ENCODE assay signal across 16 mouse cellular contexts in genomic region chr1:72867346-72867745, GRCm38 (mm10). TPM values are rescaled to one million over a fixed set of nuclear protein-coding genes. Genes with fewer than 3 reads are reported as not detected.
DNase-seq lines count a peak whose midpoint lies in the region; ATAC-seq and TF ChIP-seq lines count a peak whose summit lies in the region.
"Had no signal": no experiment of that assay in that cellular context is flagged by ENCODE, and none has a peak within 500 bp of the region (broad histone marks: within the 10 kb centered on the region; RNA-seq: fewer than 3 reads in every experiment).

No protein-coding gene starts in this region.

- H3K9me3 ChIP-seq in heart, embryonic 10.5 days: no peaks in the 10 kb centered on the region
- no peaks in the 10 kb centered on the region for H3K9me3 ChIP-seq in MEL (replicated peaks; ENCODE audit: insufficient read depth, low read length)
- H3K9me3 ChIP-seq in embryonic facial prominence, embryonic 13.5 days: no peaks in the 10 kb centered on the region

- H3K4me1 ChIP-seq in heart, embryonic 10.5 days: peaks cover 42% of the 10 kb centered on the region
- peaks cover 16 to 19% of the 10 kb centered on the region in 2 experiments for H3K4me1 ChIP-seq in MEL (ENCODE audit: control insufficient read depth in 1 of 2, insufficient read depth in 2 of 2, low read length in 2 of 2)
- peaks cover 61% of the 10 kb centered on the region for H3K4me1 ChIP-seq in embryonic facial prominence, embryonic 13.5 days

- H3K27me3 ChIP-seq in heart, embryonic 10.5 days (ENCODE audit: insufficient read depth, poor library complexity, severe bottlenecking): no peaks in the 10 kb centered on the region
- H3K27me3 ChIP-seq in MEL (ENCODE audit: control insufficient read depth in 1 of 2, insufficient read depth in 2 of 2, low read length in 2 of 2): no peaks in the 10 kb centered on the region
- peaks cover 11% of the 10 kb centered on the region for H3K27me3 ChIP-seq in embryonic facial prominence, embryonic 13.5 days

- no peak for TF ChIP-seq CTCF in MEL (IDR thresholded peaks at IDR 0.05 in 2 of 3, conservative IDR thresholded peaks at IDR 0.05 in 1 of 3; ENCODE audit: control insufficient read depth in 1 of 3, insufficient read depth in 1 of 3, low read depth in 2 of 3, low read length in 3 of 3, poor library complexity in 1 of 3, severe bottlenecking in 1 of 3)

- TF ChIP-seq EP300 in MEL (IDR thresholded peaks at IDR 0.05; ENCODE audit: low read depth in 1 of 2, low read length in 2 of 2): no peak

- WGBS in heart, embryonic 10.5 days: 32% methylated on average over 1 of the region's 1 CpGs
- WGBS in embryonic facial prominence, embryonic 13.5 days: 45% methylated on average over 1 of the region's 1 CpGs

- peak overlapping the region; percentile 7; the same call in 1 of the 2 replicates for H3K4me2 ChIP-seq in embryonic facial prominence, embryonic 13.5 days
- H3K4me2 ChIP-seq: liver, embryonic 11.5 days; lung, embryonic 14.5 days had no signal

- H3K36me3 ChIP-seq in heart, embryonic 10.5 days: peaks cover 60% of the 10 kb centered on the region
- H3K36me3 ChIP-seq in MEL (ENCODE audit: control insufficient read depth in 1 of 2, insufficient read depth in 2 of 2, low read length in 2 of 2): peaks cover 0 to 18% of the 10 kb centered on the region in 2 experiments; a peak in 2 of 4 replicates
- H3K36me3 ChIP-seq in embryonic facial prominence, embryonic 13.5 days: peaks cover 44% of the 10 kb centered on the region

- no peak for TF ChIP-seq POLR2A in MEL (IDR thresholded peaks at IDR 0.05; ENCODE audit: control insufficient read depth in 1 of 2, insufficient read depth in 1 of 2, low read depth in 1 of 2, low read length in 2 of 2, poor library complexity in 1 of 2)

- no peak overlapping the region for H3K4me3 ChIP-seq in heart, embryonic 10.5 days
- no peak overlapping the region for H3K4me3 ChIP-seq in MEL (ENCODE audit: control insufficient read depth in 1 of 2, insufficient read depth in 1 of 2, low read depth in 2 of 2, low read length in 2 of 2)
- no peak overlapping the region for H3K4me3 ChIP-seq in embryonic facial prominence, embryonic 13.5 days

- no peaks in the 10 kb centered on the region for H3K79me2 ChIP-seq in MEL (ENCODE audit: control insufficient read depth, insufficient read depth, low read length, poor library complexity)

- H3K9ac ChIP-seq in MEL (ENCODE audit: control insufficient read depth, low read depth, low read length, poor library complexity, severe bottlenecking): no peak overlapping the region
- H3K9ac ChIP-seq in embryonic facial prominence, embryonic 13.5 days: no peak overlapping the region
- H3K9ac ChIP-seq: lung, embryonic 14.5 days had no signal

- no peak for ATAC-seq in embryonic facial prominence, embryonic 13.5 days (ENCODE audit: insufficient number of reproducible peaks, insufficient read depth, low FRiP score, low TSS enrichment, low read depth)
- ATAC-seq: CD4-positive, CD25-positive, alpha-beta regulatory T cell, adult 4 months; intestine, postnatal 0 days had no signal

- peak overlapping the region; percentile 44 for H3K27ac ChIP-seq in heart, embryonic 10.5 days
- H3K27ac ChIP-seq in MEL (ENCODE audit: control insufficient read depth, low read depth, low read length): no peak overlapping the region
- no peak overlapping the region for H3K27ac ChIP-seq in embryonic facial prominence, embryonic 13.5 days
- H3K27ac ChIP-seq: macrophage had no signal

- no peak for TF ChIP-seq RAD21 in MEL (IDR thresholded peaks at IDR 0.05; ENCODE audit: low read depth, low read length)

- DNase-seq in heart, embryonic 10.5 days (ENCODE audit: low spot score): no peak
- DNase-seq in heart, adult 8-10 months (ENCODE audit: low spot score): no peak
- peak; percentile 32 for DNase-seq in kidney, postnatal 36 days
- DNase-seq in kidney, adult 8-10 months: no peak
- DNase-seq in MEL (ENCODE audit: low read depth, low spot score): peak; percentile 32
- no peak for DNase-seq in adrenal gland, postnatal 10 days
- DNase-seq: adrenal gland, postnatal 14 days; cerebellum, postnatal 10 days; lung, embryonic 14.5 days had no signal

TF ChIP-seq in MEL, 35 proteins besides CTCF, POLR2A, EP300 and RAD21:
- TF ChIP-seq ZMIZ1 (IDR thresholded peaks at IDR 0.05; ENCODE audit: low read depth, low read length): no peak

RNA-seq across cellular contexts. Expression of gene Igfbp5, which starts 7.3 kb away (rescaled TPM):
- 158 and 178 TPM in 2 replicates for polyA plus RNA-seq in heart, embryonic 10.5 days (2016; fragmentation: Nextera tagmentation; extraction: Ambion mirVana)
- 100 to 1,000 TPM in 3 of 4 experiments, 10 to 100 TPM in 1; 89.6 to 129 (median 119) TPM for total RNA-seq in heart, adult 8-10 months (2022)
- 0.03 TPM in 1 of 2 replicates, not detected in the other for total RNA-seq in MEL (2012; rRNA removed)
- under 1 TPM in 1 of 2 experiments, not detected in 1; 0.03 TPM for polyA plus RNA-seq in MEL (2012; ENCODE audit: insufficient read depth in 1 of 2, insufficient read length in 2 of 2, low read depth in 1 of 2, low replicate concordance in 2 of 2, missing spikeins in 1 of 2)
- polyA plus RNA-seq in embryonic facial prominence, embryonic 13.5 days (2015; fragmentation: Nextera tagmentation; extraction: Ambion mirVana): 141 and 165 TPM in 2 replicates
- 100 to 1,000 TPM in 1 of 2 experiments, 10 to 100 TPM in 1; 85.9 to 120 TPM for total RNA-seq in adrenal gland, postnatal 10 days (2021)
- total RNA-seq: granulocyte monocyte progenitor cell, adult 5-6 weeks had no signal
- polyA plus RNA-seq: CD4-positive, CD25-positive, alpha-beta regulatory T cell, adult 4 months had no signal

RNA-seq across cellular contexts. Expression of gene Igfbp2, which starts 43.0 kb away (rescaled TPM):
- 137 and 226 TPM in 2 replicates for polyA plus RNA-seq in heart, embryonic 10.5 days (2016; fragmentation: Nextera tagmentation; extraction: Ambion mirVana)
- under 1 TPM in 3 of 4 experiments, not detected in 1; 0.27 to 0.66 (median 0.31) TPM for total RNA-seq in heart, adult 8-10 months (2022)
- not detected in 2 replicates for total RNA-seq in MEL (2012; rRNA removed)
- polyA plus RNA-seq in MEL (2012; ENCODE audit: insufficient read depth in 1 of 2, insufficient read length in 2 of 2, low read depth in 1 of 2, low replicate concordance in 2 of 2, missing spikeins in 1 of 2): not detected
- polyA plus RNA-seq in embryonic facial prominence, embryonic 13.5 days (2015; fragmentation: Nextera tagmentation; extraction: Ambion mirVana): 469 and 555 TPM in 2 replicates
- 100 to 1,000 TPM; 210 to 501 TPM for total RNA-seq in adrenal gland, postnatal 10 days (2021)
- total RNA-seq: granulocyte monocyte progenitor cell, adult 5-6 weeks; hematopoietic stem cell, adult 5-6 weeks had no signal
- polyA plus RNA-seq: CD4-positive, CD25-positive, alpha-beta regulatory T cell, adult 4 months; macrophage had no signal

Comparison
In these comparisons a context has a peak if more than half of its experiments do, and no peak if none do; other contexts are left out.
1. DNase-seq: peak in kidney, postnatal 36 days (2 of 2) and MEL (single experiment); none in heart, embryonic 10.5 days (single experiment), heart, adult 8-10 months (single experiment), kidney, adult 8-10 months (0 of 2) and adrenal gland, postnatal 10 days (single experiment).
2. RNA of gene Igfbp5, which starts 7.3 kb away (total RNA-seq): 89.6 to 129 TPM in heart, adult 8-10 months and 85.9 to 120 TPM in adrenal gland, postnatal 10 days; 0.03 TPM in MEL; every median in the first group is over 10 times any median in the second.
3. RNA of gene Igfbp2, which starts 43.0 kb away (total RNA-seq): 210 to 501 TPM in adrenal gland, postnatal 10 days; 0.27 to 0.66 TPM in heart, adult 8-10 months and not detected in MEL; every median in the first group is over 100 times any median in the second.